Mouse (Mus musculus): ENCODE measurements around the gene Mms19. TPM values are rescaled to one million over a fixed set of nuclear protein-coding genes. Genes with fewer than 3 reads are reported as not detected.
"Not testable (repeated sequence)": the region's sequence is repeated elsewhere in the genome, so short reads cannot be mapped to it uniquely, and the experiment has no call there.

The Mms19 gene
- polyA plus RNA-seq, 1 experiment, result 142 TPM

GRCm38 (mm10) chr19:41933179-41934086 is 47.5 kb downstream of the Mms19 start, which contains the start of the genes Exosc1 and Zdhhc16:
Gene Exosc1 (minus strand): TSS chr19:41933423.
Gene Zdhhc16 (plus strand): TSS chr19:41933480.
- 0 out of 2 replicates have a peak, but pooled peaks cover 4% of the 10 kb centered on the region for H3K36me3 ChIP-seq (ENCODE audit: control insufficient read depth, insufficient read depth, low read length)
- H3K27ac ChIP-seq (ENCODE audit: control insufficient read depth, insufficient read depth, low read length), result peak within 1 kb of the TSS; percentile 67
- under 1% methylated on average over 47 of the region's 47 CpGs for WGBS
- peak within 1 kb of the TSS; percentile 97 for H3K4me3 ChIP-seq (ENCODE audit: control insufficient read depth, insufficient read depth, low read length)
- peak; percentile 65; the same call in 1 of the 2 replicates for TF ChIP-seq POLR2A (IDR thresholded peaks at IDR 0.05; ENCODE audit: control insufficient read depth, extremely low read depth, insufficient read depth, low read length, poor library complexity)
- 0 out of 2 replicates have a peak, but pooled peaks have one; percentile 42 for TF ChIP-seq CTCF (IDR thresholded peaks at IDR 0.05; ENCODE audit: borderline replicate concordance, control insufficient read depth, extremely low read depth, insufficient read depth, low read length, poor library complexity)
- no peaks in the 10 kb centered on the region for H3K27me3 ChIP-seq (ENCODE audit: control insufficient read depth, insufficient read depth, low read length)
- DNase-seq, result peak; percentile 98
- H3K4me1 ChIP-seq (replicated peaks; ENCODE audit: control insufficient read depth, insufficient read depth, low read length), result peaks cover 3% of the 10 kb centered on the region

GRCm38 (mm10) chr19:41932686-41933085 is 48.3 kb downstream of the Mms19 start:
- no peak for DNase-seq
- under 1% methylated on average over 28 of the region's 28 CpGs for WGBS
- no peaks in the 10 kb centered on the region for H3K27me3 ChIP-seq (ENCODE audit: control insufficient read depth, insufficient read depth, low read length)
- H3K4me3 ChIP-seq (ENCODE audit: control insufficient read depth, insufficient read depth, low read length), result peak overlapping the region; percentile 91
- no peak for TF ChIP-seq CTCF (IDR thresholded peaks at IDR 0.05; ENCODE audit: borderline replicate concordance, control insufficient read depth, extremely low read depth, insufficient read depth, low read length, poor library complexity)
- 0 out of 2 replicates have a peak, but pooled peaks have one; percentile 6 for TF ChIP-seq POLR2A (IDR thresholded peaks at IDR 0.05; ENCODE audit: control insufficient read depth, extremely low read depth, insufficient read depth, low read length, poor library complexity)
- H3K36me3 ChIP-seq (ENCODE audit: control insufficient read depth, insufficient read depth, low read length), result 0 out of 2 replicates have a peak, but pooled peaks cover 4% of the 10 kb centered on the region
- H3K4me1 ChIP-seq (replicated peaks; ENCODE audit: control insufficient read depth, insufficient read depth, low read length), result peaks cover 3% of the 10 kb centered on the region
- peak overlapping the region; percentile 67 for H3K27ac ChIP-seq (ENCODE audit: control insufficient read depth, insufficient read depth, low read length)

DNA sequence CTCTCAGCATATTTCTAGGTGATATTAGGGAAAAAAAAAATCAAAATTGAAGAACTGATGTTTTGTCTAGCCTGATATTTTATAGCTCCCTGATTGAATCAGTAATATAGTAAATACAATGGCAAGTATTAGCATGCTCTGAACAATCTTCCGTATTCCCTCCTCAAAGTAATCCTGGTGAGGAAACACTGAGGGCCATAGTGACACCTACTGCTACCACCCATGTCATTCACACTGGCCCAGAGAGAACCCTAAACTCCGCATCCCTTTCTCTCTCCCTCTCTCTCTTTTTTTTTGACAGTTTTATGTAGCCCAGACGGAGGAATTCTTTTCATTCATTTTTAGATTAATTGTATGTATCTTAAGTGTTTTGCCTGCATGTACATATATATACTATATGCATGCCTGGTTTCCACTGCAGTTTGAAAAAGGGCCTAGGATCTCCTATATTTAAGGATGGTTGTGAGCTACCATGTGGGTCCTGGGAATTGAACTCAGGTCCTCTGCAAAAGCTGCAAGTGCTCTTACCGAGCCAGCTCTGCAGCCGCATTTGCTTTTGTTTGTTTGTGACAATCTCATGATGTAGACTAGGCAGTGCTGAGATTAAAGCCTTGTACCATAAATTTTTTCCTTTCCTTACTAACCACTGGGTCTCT is 60.4 kb downstream of the Mms19 start:
- TF ChIP-seq CTCF (IDR thresholded peaks at IDR 0.05; ENCODE audit: borderline replicate concordance, control insufficient read depth, extremely low read depth, insufficient read depth, low read length, poor library complexity), result no peak
- TF ChIP-seq POLR2A (IDR thresholded peaks at IDR 0.05; ENCODE audit: control insufficient read depth, extremely low read depth, insufficient read depth, low read length, poor library complexity), result no peak
- Histone ChIP-seq H3K27me3 (ENCODE audit: control insufficient read depth, insufficient read depth, low read length) (no peaks in the 10 kb centered on the region), H3K4me3 (ENCODE audit: control insufficient read depth, insufficient read depth, low read length) (no peak overlapping the region), H3K4me1 (replicated peaks; ENCODE audit: control insufficient read depth, insufficient read depth, low read length) (no peaks in the 10 kb centered on the region), H3K36me3 (ENCODE audit: control insufficient read depth, insufficient read depth, low read length) (peaks cover 34% of the 10 kb centered on the region), H3K27ac (ENCODE audit: control insufficient read depth, insufficient read depth, low read length) (no peak overlapping the region)
- 96% methylated on average over 5 of the region's 5 CpGs for WGBS
- DNase-seq, result no peak

DNA sequence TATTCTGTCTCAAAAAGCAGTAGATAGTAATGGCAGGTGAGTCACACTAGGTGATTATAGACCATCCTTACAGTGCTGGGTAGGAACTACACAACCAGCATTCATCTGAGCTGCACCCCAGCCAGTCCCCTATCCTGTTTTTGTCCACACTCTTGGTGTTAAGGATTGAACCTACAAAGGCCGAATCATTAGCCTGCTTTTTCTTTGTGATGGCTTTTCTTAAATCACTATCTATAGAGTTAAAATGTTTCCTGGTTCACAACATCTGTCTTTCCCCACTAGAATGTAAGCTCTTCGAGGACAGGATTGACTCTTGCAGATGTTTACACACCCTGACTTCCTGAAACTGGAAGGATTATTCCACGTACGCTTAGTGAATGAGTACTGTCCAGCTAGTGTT is 61.5 kb downstream of the Mms19 start:
- TF ChIP-seq POLR2A (IDR thresholded peaks at IDR 0.05; ENCODE audit: control insufficient read depth, extremely low read depth, insufficient read depth, low read length, poor library complexity) (no peak), CTCF (IDR thresholded peaks at IDR 0.05; ENCODE audit: borderline replicate concordance, control insufficient read depth, extremely low read depth, insufficient read depth, low read length, poor library complexity) (no peak)
- H3K36me3 ChIP-seq (ENCODE audit: control insufficient read depth, insufficient read depth, low read length), result peaks cover 34% of the 10 kb centered on the region
- WGBS, result 92% methylated on average over 4 of the region's 4 CpGs
- H3K4me3 ChIP-seq (ENCODE audit: control insufficient read depth, insufficient read depth, low read length), result no peak overlapping the region
- DNase-seq, result no peak
- no peaks in the 10 kb centered on the region for H3K27me3 ChIP-seq (ENCODE audit: control insufficient read depth, insufficient read depth, low read length)
- no peak overlapping the region for H3K27ac ChIP-seq (ENCODE audit: control insufficient read depth, insufficient read depth, low read length)
- no peaks in the 10 kb centered on the region for H3K4me1 ChIP-seq (replicated peaks; ENCODE audit: control insufficient read depth, insufficient read depth, low read length)

DNA sequence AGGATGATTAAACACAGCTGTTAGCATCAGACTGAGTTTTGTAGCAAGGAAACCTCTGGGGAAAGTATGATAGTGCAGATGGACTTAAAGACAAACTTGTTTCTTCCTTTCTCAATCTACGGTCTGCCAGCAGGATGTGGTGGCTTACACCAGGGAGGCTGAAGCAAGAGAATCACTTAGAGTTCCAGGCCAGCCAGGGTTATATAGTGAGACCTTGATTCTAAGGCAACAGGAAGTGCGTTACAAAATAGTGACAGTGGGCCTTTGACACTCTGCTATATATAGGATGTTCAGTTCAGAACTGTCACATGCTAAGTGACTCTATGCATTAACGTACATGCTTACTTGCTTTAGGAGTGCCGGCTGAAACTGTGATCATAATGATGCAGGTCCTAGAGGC is 64.1 kb downstream of the Mms19 start:
- H3K36me3 ChIP-seq (ENCODE audit: control insufficient read depth, insufficient read depth, low read length), result peaks cover 28% of the 10 kb centered on the region
- peaks cover 11% of the 10 kb centered on the region for H3K4me1 ChIP-seq (replicated peaks; ENCODE audit: control insufficient read depth, insufficient read depth, low read length)
- WGBS, result 91% methylated on average over 4 of the region's 4 CpGs
- TF ChIP-seq CTCF (IDR thresholded peaks at IDR 0.05; ENCODE audit: borderline replicate concordance, control insufficient read depth, extremely low read depth, insufficient read depth, low read length, poor library complexity), result no peak
- TF ChIP-seq POLR2A (IDR thresholded peaks at IDR 0.05; ENCODE audit: control insufficient read depth, extremely low read depth, insufficient read depth, low read length, poor library complexity), result no peak
- no peak overlapping the region for H3K4me3 ChIP-seq (ENCODE audit: control insufficient read depth, insufficient read depth, low read length)
- no peak overlapping the region for H3K27ac ChIP-seq (ENCODE audit: control insufficient read depth, insufficient read depth, low read length)
- H3K27me3 ChIP-seq (ENCODE audit: control insufficient read depth, insufficient read depth, low read length), result no peaks in the 10 kb centered on the region
- DNase-seq, result no peak

GRCm38 (mm10) chr19:41915294-41915693 is 65.7 kb downstream of the Mms19 start:
- no peaks in the 10 kb centered on the region for H3K27me3 ChIP-seq (ENCODE audit: control insufficient read depth, insufficient read depth, low read length)
- WGBS, result 96% methylated on average over 3 of the region's 3 CpGs
- H3K4me1 ChIP-seq (replicated peaks; ENCODE audit: control insufficient read depth, insufficient read depth, low read length), result peaks cover 11% of the 10 kb centered on the region
- DNase-seq, result no peak
- no peak for TF ChIP-seq POLR2A (IDR thresholded peaks at IDR 0.05; ENCODE audit: control insufficient read depth, extremely low read depth, insufficient read depth, low read length, poor library complexity)
- TF ChIP-seq CTCF (IDR thresholded peaks at IDR 0.05; ENCODE audit: borderline replicate concordance, control insufficient read depth, extremely low read depth, insufficient read depth, low read length, poor library complexity), result no peak
- no peak overlapping the region for H3K27ac ChIP-seq (ENCODE audit: control insufficient read depth, insufficient read depth, low read length)
- no peak overlapping the region for H3K4me3 ChIP-seq (ENCODE audit: control insufficient read depth, insufficient read depth, low read length)
- peaks cover 28% of the 10 kb centered on the region for H3K36me3 ChIP-seq (ENCODE audit: control insufficient read depth, insufficient read depth, low read length)

DNA sequence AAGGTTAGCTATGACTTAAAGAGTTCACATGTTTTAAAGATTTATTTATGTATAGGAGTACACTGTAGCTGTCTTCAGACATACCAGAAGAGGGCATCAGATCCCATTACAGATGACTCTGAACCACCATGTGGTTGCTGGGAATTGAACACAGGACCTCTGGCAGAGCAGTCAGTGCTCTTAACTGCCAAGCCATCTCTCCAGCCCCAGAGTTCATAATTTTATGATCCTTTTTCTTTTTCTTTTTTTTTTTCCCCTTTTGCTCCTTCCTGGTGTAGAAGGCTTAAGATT is 66.4 kb downstream of the Mms19 start:
- H3K27me3 ChIP-seq (ENCODE audit: control insufficient read depth, insufficient read depth, low read length); H3K27ac ChIP-seq (ENCODE audit: control insufficient read depth, insufficient read depth, low read length); DNase-seq; H3K4me3 ChIP-seq (ENCODE audit: control insufficient read depth, insufficient read depth, low read length): not testable (repeated sequence)
- Histone ChIP-seq H3K4me1 (replicated peaks; ENCODE audit: control insufficient read depth, insufficient read depth, low read length) (peaks cover 11% of the 10 kb centered on the region), H3K36me3 (ENCODE audit: control insufficient read depth, insufficient read depth, low read length) (peaks cover 27% of the 10 kb centered on the region)
